Mouse (Mus musculus) heart, adult 2 months (tissue): Measurements from ENCODE around the gene Kcnj4. TPM values are rescaled to one million over a fixed set of nuclear protein-coding genes. Genes with fewer than 3 reads are reported as not detected.

Experiments
- DNase-seq, 2 experiments: peaks; one replicate each; pipeline ENCODE4 v3.0.0; 2021
- H3K27ac ChIP-seq: fragments of 200-600 bp; 2 replicates; pipeline ENCODE4 v1.8.1; 2022
- H3K27me3 ChIP-seq: fragments of 200-500 bp; 2 replicates; pipeline ENCODE4 v1.6.1; 2012; ENCODE audit warnings: mild to moderate bottlenecking, low read length, inconsistent platforms, mixed read lengths; ENCODE audit not compliant: control insufficient read depth, insufficient read depth
- H3K36me3 ChIP-seq: fragments of 200-500 bp; 2 replicates; pipeline ENCODE4 v1.6.1; 2012; ENCODE audit warnings: low read length, inconsistent platforms; ENCODE audit not compliant: control insufficient read depth, insufficient read depth
- H3K4me1 ChIP-seq: fragments of 200-500 bp; 2 replicates; pipeline ENCODE4 v1.6.1; 2011; ENCODE audit warnings: low read length; ENCODE audit not compliant: control insufficient read depth, insufficient read depth
- H3K4me3 ChIP-seq: fragments of 200-600 bp; 2 replicates; pipeline ENCODE4 v1.8.1; 2022
- H3K79me2 ChIP-seq: fragments of 200-500 bp; replicated peaks from 2 replicates; pipeline ENCODE4 v1.6.1; 2012; ENCODE audit warnings: mild to moderate bottlenecking, inconsistent platforms, low read length, moderate library complexity, mixed read lengths; ENCODE audit not compliant: control insufficient read depth, insufficient read depth
- H3K9ac ChIP-seq: fragments of 200-500 bp; 2 replicates; pipeline ENCODE4 v1.6.1; 2012; ENCODE audit warnings: low read depth, mild to moderate bottlenecking, control low read depth, inconsistent platforms, low read length, mixed read lengths
- CTCF ChIP-seq: fragments of 200-600 bp; IDR thresholded peaks from 2 replicates; pipeline ENCODE4 v1.8.1; 2022; ENCODE audit warnings: antibody characterized with exemption, mild to moderate bottlenecking, moderate library complexity
- EP300 ChIP-seq: fragments of 200-500 bp; IDR thresholded peaks from 2 replicates; pipeline ENCODE4 v1.6.1; 2011; ENCODE audit warnings: low read depth, low read length, control low read depth; ENCODE audit not compliant: insufficient read depth
- POLR2A ChIP-seq: fragments of 200-500 bp; IDR thresholded peaks from 2 replicates; pipeline ENCODE4 v1.6.1; 2011; ENCODE audit warnings: mild to moderate bottlenecking, low read depth, low read length, control low read depth; ENCODE audit not compliant: insufficient read depth
- WGBS: fragments of 180-500 bp; shearing (Covaris S2); methylation state at CpG from one replicate; pipeline ENCODE4 v1.1.7; 2018; 5-methylcytosine and 5-hydroxymethylcytosine counted together
- intact Hi-C: fragments of 180-260 bp; cut with DNase I; formaldehyde crosslinking; loops from one replicate; pipeline ENCODE4 v1.15.1; 2025
- polyA plus RNA-seq: library from polyadenylated mRNA; depleted of rRNA; stranded (reverse); fragments of >200 nt; gene quantifications from 2 replicates; pipeline ENCODE4 v1.2.3, GENCODE M21; 2012
- total RNA-seq, 2 experiments: library from RNA; stranded (reverse); gene quantifications; 2 replicates each; pipeline ENCODE4 v1.2.3; 2021

The Kcnj4 gene
- total and polyA plus RNA-seq, 3 experiments = 0.21 to 1.1 (median 0.50) TPM

GRCm38 (mm10) chr15:79545921-79546399 lies 40.9 kb upstream of the Kcnj4 start:
- peak overlapping the region; percentile 98 for H3K4me3 ChIP-seq
- H3K79me2 ChIP-seq = peaks cover 3% of the 10 kb centered on the region
- H3K4me1 ChIP-seq = no peaks in the 10 kb centered on the region; the same call in 1 of the 2 replicates
- peaks cover 35% of the 10 kb centered on the region for H3K36me3 ChIP-seq
- WGBS = under 1% methylated on average over 52 of the region's 52 CpGs
- peak overlapping the region; percentile 100 for H3K27ac ChIP-seq
- peak overlapping the region; percentile 94 for H3K9ac ChIP-seq
- DNase-seq = peak in 1 of 2 experiments; percentile 87
- intact Hi-C loops = loop anchor here (2.0 kb wide), 1 partner anchor 29 kb away; the partner anchor contains the start of gene Kdelr3
- TF ChIP-seq POLR2A (no peak), CTCF (no peak), EP300 (no peak)
- H3K27me3 ChIP-seq = no peaks in the 10 kb centered on the region; the same call in 1 of the 2 replicates

GRCm38 (mm10) chr15:79545496-79545895 lies 40.5 kb upstream of the Kcnj4 start:
- peak overlapping the region; percentile 100 for H3K27ac ChIP-seq
- peak overlapping the region; percentile 98 for H3K4me3 ChIP-seq
- intact Hi-C loops = no loop called here
- TF ChIP-seq EP300 (no peak), CTCF (no peak), POLR2A (no peak)
- H3K79me2 ChIP-seq = peaks cover 5% of the 10 kb centered on the region
- no peaks in the 10 kb centered on the region for H3K27me3 ChIP-seq
- peaks cover 39% of the 10 kb centered on the region for H3K36me3 ChIP-seq
- peak overlapping the region; percentile 94 for H3K9ac ChIP-seq
- 1% methylated on average over 3 of the region's 3 CpGs for WGBS
- H3K4me1 ChIP-seq = peaks cover 2% of the 10 kb centered on the region
- DNase-seq = no peak

GRCm38 (mm10) chr15:79543968-79544367 lies 38.9 kb upstream of the Kcnj4 start:
- TF ChIP-seq POLR2A = no peak
- TF ChIP-seq EP300 = no peak
- TF ChIP-seq CTCF = no peak
- intact Hi-C loops = loop anchor here (2.0 kb wide), 1 partner anchor 15 kb away; no protein-coding TSS in a partner anchor
- peak overlapping the region; percentile 19; the same call in 1 of the 2 replicates for H3K4me3 ChIP-seq
- no peak for DNase-seq
- H3K4me1 ChIP-seq = peaks cover 2% of the 10 kb centered on the region
- H3K27ac ChIP-seq = no peak overlapping the region
- 65% methylated on average over 3 of the region's 3 CpGs for WGBS
- peaks cover 54% of the 10 kb centered on the region for H3K36me3 ChIP-seq
- H3K9ac ChIP-seq = no peak overlapping the region
- peaks cover 5% of the 10 kb centered on the region for H3K79me2 ChIP-seq
- H3K27me3 ChIP-seq = no peaks in the 10 kb centered on the region

DNA sequence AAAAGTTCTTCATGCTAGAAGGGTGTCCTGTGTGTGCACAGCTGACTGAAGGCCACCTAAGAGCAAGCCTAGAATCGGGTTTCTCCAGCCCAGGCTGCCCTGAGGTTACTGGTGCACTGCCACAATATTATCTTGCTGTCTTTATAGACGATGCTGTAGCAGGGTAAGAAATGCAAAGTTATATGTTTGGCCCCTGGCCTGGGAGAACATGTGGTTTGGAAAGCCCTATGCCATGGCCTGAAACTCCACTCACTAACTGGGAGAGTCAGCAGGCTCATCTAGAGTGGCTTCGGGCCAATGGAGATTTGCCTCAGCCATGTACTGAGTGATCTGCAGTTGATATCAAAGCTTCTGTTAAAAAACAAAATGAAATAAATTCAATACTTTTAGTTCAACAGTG lies 28.8 kb upstream of the Kcnj4 start:
- H3K36me3 ChIP-seq = peaks cover 46% of the 10 kb centered on the region
- peaks cover 1% of the 10 kb centered on the region for H3K4me1 ChIP-seq
- H3K79me2 ChIP-seq = no peaks in the 10 kb centered on the region
- no peaks in the 10 kb centered on the region for H3K27me3 ChIP-seq
- intact Hi-C loops = loop anchor here (5.0 kb wide), 1 partner anchor 641 kb away; no protein-coding TSS in a partner anchor
- no peak overlapping the region for H3K4me3 ChIP-seq
- no peak overlapping the region for H3K27ac ChIP-seq
- DNase-seq = no peak
- no peak overlapping the region for H3K9ac ChIP-seq
- TF ChIP-seq CTCF (no peak), POLR2A (no peak), EP300 (no peak)
- WGBS = 67% methylated on average over 3 of the region's 3 CpGs

DNA sequence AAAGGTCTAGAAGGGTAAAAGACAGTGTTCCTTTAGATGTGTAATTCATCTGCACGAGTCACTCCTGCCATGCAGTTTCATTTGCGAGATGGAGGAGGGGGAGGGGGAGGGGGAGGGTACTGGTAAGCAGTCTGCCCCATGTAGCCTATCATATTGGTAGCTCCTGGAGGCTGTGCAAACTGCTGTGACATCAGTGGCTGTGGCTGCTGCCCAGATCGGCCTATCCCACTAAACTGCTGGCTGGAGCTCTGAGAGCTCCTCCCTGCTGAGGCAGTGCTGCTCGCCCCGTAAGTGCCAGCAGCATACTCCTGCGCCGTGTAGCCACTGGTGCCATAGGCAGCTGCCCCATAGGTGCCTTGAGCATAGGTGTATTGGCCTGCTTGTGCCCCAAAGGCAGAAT lies 24.9 kb upstream of the Kcnj4 start:
- Histone ChIP-seq H3K79me2 (no peaks in the 10 kb centered on the region), H3K27ac (no peak overlapping the region), H3K4me3 (no peak overlapping the region), H3K36me3 (peaks cover 37% of the 10 kb centered on the region), H3K27me3 (no peaks in the 10 kb centered on the region), H3K4me1 (peaks cover 4% of the 10 kb centered on the region), H3K9ac (no peak overlapping the region)
- intact Hi-C loops = loop anchor here (2.0 to 5.0 kb wide), 2 partner anchors 13 to 638 kb away; no protein-coding TSS in a partner anchor
- no peak for DNase-seq
- 54% methylated on average over 7 of the region's 7 CpGs for WGBS
- no peak for TF ChIP-seq EP300
- TF ChIP-seq CTCF = no peak
- TF ChIP-seq POLR2A = no peak

GRCm38 (mm10) chr15:79527991-79528639 lies 23.1 kb upstream of the Kcnj4 start:
- Histone ChIP-seq H3K36me3 (peaks cover 32% of the 10 kb centered on the region), H3K4me3 (no peak overlapping the region), H3K27ac (no peak overlapping the region), H3K4me1 (peaks cover 4% of the 10 kb centered on the region), H3K79me2 (no peaks in the 10 kb centered on the region), H3K27me3 (no peaks in the 10 kb centered on the region), H3K9ac (no peak overlapping the region)
- peak; percentile 21; the same call in 1 of the 2 replicates for TF ChIP-seq CTCF
- no peak for TF ChIP-seq EP300
- peak; percentile 32; the same call in 1 of the 2 replicates for TF ChIP-seq POLR2A
- DNase-seq = no peak
- intact Hi-C loops = loop anchor here (2.0 kb wide), 1 partner anchor 15 kb away; no protein-coding TSS in a partner anchor
- 61% methylated on average over 5 of the region's 5 CpGs for WGBS
